Mouse (Mus musculus) CH12.LX (cell line): ENCODE measurements at regions not wholly inside any gene's neighbourhood (a gene's known extent, or its start where the extent isn't known, plus 50 kb on each side); places are given as distances from the start of the nearest gene placed in this dataset.

ENCODE experiments used
- MXI1 ChIP-seq: IDR thresholded peaks from 2 replicates; pipeline ENCODE4 v1.6.1; 2011; ENCODE audit warnings: mild to moderate bottlenecking, low read depth, low read length, improper control_type of control experiment
- POLR2A ChIP-seq: IDR thresholded peaks from 2 replicates; pipeline ENCODE4 v1.6.1; 2011; ENCODE audit warnings: low read depth, mild to moderate bottlenecking, improper control_type of control experiment, low read length

DNA sequence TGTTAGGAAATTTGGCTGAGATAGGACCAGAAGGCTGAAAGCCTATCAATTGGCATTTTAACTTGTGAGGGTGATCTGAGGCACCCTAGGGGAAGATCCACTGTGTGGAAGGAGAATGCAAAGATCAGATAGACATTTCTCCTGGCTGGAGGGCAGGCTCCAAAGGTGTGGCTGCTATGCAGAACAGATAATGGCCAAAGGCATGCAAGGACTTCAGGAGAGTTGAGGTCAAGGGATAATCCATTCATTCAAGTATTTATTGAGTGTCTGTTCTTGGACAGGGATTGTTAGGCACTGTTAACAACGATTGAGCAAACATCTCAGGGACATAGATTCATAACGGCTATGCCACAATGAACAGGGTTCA is 58.2 kb upstream of the Tle4 start:
- TF ChIP-seq MXI1 (no peak), POLR2A (no peak)
